Mouse (Mus musculus) urinary bladder, postnatal 4 days (tissue): ENCODE results near the gene B3gnt2.

Source experiments
- DNase-seq, 2 experiments: peaks; one replicate each; pipeline ENCODE4 v3.0.0; 2021 to 2022; ENCODE audit warnings: low spot score in 2 of 2

B3gnt2 gene

DNA sequence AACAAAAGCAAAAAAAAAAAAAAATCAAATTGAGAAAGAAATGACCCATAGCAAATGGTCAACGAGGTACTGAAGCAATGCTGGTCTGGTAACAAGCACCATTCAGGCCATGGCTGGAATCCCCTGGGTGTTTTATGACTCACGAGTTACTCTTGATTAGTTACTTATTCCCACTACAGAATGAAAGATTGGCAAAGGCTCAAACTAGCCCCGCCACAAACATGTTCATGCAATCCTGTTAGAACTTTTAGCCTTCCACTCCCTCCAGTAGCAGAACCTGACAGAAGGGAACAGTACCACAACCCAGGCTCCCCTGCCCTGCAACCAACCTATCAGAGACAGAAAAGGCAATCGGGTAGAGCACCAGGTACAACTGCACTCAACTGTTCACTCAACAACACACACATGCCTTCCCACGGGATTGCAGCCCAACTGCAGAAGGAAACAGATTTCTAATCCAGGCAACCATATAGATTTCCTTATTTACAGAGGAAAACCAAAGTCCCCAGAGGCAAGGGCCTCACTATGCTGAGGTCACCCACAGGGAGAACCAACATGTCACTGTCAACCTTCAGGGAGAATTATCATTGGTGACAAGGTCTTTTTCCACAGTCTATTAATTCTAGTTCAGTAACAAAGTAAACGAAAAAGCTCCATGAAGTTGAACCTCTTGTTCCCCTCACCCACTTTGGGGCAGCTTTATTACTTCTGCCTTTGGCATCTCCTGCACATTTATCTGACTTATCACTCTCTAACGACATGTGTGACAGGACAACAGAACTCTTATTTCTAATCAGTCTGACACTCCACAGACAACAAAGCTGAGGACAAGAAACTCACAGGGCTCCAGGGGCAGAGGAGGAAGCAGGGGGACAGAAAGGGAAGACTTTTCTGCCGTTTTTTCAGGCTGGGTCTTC is 12.8 kb downstream of the B3gnt2 start:
- DNase-seq: no peak

DNA sequence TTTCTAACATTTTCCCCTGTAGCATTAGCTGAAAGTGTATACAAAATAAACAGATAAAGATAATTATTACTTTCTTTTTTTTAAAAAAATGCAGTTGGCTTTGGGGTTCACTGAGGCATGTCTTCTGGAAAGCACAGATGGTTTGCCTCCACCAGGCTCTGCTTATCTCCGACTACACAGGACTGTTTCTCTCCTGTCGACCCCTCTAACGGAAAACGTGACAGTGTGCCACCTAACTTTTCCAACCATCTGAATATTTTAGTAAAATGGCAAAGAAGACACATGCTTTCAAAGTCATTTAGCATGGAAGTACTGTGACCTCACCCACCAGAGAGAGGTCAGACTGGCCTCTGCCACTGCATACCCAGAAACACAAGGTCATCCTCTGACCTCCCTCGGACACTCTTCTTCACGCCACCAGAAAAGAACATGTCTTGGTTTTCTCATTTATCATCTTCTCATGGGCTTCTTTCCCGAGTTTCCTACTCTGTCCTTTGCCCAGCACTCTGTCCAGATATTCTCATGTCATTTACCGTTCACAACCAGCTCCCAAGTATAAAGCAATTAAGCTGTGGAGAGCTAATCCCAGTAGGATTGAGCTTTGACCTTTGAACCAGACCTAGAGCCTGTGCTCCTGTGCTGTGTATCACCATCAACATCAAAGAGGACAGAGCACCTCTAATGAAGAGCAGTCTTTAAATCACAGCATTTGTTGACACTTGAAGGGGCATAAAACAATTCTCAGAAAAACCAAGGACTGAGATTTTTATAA is 13.6 kb downstream of the B3gnt2 start:
- no peak for DNase-seq

DNA sequence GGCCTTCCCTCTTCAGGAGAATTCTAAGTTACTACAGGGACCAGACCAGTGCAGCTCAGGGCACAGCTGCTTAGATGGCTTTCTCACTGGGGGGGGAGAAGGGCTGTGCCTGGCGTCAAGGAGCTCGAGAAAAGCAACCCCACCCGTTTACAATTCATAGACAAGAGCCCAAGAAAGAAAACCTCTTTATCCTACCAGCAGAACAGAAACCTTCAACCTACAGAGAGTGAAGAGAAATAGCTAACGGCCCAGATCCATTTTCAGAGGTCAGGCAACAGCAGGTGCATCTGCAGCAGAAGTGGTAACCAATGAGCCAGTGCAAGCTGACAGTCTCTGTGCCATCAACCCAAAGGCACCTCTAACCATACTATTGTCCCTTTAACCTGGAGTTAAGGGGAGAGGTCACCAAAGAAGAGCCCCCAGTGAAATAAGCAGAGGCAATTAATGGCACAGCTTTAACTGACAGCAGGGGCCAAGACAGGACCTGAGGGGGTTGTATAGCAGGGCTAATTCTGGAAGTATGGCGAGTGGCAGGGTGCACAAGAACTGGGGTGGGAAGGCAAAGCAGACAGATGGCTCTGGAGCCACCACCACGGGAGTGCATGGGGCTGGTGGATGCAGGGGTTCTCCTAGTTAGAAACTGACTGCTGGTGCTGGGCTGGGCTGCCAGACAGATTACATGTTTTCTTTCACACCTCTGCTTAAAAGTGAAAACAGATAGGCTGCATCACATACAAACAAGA is 14.5 kb downstream of the B3gnt2 start:
- no peak for DNase-seq

DNA sequence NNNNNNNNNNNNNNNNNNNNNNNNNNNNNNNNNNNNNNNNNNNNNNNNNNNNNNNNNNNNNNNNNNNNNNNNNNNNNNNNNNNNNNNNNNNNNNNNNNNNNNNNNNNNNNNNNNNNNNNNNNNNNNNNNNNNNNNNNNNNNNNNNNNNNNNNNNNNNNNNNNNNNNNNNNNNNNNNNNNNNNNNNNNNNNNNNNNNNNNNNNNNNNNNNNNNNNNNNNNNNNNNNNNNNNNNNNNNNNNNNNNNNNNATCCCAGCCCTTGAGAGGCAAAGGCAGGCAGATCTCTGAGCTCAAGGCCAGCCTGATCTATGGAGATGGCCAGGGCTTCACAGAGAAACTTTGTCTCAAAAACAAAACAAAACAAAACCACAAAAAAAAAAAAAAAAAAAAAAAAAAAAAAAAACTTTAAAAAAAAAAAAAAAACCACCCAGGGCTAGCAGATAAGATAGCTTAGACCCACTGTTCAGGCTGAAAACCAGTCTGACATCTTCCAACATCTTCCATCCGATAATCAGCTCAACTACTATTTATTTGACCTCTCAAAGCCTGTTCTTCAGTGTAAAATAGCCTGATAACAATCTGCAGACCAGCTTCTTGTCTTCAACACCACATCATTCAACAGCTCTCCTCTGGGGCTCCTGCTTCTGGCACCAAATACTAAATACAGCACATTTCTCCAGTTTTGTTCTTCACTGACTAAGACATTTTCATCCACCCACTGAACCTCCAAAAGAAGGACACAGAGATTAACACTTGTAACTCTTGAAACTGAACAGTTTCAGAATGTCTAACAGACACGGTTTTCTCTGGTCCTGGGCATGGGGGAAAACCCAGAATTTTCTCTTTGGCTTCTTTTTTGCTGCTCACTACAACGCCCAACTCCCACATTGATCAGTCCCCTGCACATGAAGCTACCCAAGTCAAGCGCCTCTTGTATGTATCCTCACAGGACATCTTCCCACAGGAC is 15.7 kb downstream of the B3gnt2 start:
- no peak for DNase-seq

DNA sequence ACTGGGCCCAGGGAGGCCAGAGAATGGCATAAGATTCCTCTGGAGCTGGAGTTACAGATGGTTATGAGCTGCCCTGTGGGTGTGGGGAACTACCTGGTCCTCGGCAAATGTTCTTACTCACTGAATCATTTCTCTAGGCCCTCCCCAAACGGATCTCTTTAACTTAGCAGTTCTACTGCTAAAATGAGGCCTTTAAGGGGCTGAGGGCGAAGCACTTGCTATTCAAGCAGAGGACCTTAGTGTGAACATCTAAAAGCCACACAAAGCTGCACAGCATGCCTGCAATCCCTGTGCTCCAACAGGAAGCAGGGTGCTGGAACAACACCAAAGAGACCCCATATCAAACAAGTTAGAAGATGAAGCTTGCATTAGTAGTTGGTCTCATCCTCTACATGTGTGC is 21.3 kb downstream of the B3gnt2 start:
- no peak for DNase-seq

DNA sequence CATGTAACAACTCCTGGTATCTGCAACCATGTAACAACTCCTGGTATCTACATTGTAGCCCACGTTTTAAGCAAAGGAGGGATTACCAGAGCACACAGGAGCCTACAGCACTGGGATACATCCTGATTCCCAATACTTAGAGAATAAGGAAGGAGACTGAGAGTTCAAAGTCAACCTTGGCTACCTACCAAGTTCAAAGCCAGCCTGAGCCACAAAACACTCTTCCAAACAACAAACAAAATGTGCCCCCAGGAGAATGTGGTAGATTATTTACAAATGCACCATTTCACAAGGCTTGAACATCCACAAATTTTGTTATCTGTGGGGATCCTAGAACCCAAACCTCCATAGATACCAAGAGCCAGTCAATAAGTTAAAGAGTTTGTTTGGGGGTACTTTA is 22.4 kb downstream of the B3gnt2 start:
- DNase-seq: no peak

DNA sequence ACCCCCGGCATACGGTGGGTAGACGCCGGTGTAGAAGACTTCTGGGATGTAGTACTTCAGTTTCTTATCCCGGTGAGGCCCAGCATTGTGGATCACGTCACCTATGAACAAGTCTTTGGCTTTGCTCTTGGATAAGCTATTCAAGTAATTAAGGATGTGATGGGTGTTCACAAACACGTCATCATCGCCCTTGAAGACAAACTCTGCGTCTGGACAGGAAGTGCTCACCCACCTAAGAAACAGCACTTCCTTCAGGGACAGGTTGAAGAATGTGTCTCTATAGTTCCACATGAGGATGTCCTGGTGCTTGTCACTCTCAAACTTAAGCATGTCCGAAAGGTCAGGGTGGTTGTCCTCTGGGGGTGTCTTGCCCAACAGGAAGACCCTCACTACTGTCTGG is 24.5 kb downstream of the B3gnt2 start:
- DNase-seq: no peak

DNA sequence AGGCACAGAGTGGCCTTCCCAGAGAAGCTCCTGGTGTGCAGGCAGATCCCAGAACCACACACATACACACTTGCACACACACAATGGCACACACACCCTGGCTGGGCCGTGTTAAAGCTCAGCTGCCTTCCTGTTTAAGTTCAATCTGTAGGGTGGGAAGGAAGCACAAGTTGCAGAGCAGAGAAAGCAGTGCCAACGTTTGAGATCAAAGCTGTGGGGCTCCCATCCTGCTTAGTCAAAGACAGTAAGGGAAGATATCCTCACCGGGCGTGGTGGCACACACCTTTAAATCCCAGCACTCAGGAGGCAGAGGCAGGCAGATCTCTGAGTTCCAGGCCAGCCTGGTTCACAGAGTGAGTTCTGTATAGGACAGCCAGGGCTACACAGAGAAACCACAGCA is 28.2 kb downstream of the B3gnt2 start:
- DNase-seq: no peak

DNA sequence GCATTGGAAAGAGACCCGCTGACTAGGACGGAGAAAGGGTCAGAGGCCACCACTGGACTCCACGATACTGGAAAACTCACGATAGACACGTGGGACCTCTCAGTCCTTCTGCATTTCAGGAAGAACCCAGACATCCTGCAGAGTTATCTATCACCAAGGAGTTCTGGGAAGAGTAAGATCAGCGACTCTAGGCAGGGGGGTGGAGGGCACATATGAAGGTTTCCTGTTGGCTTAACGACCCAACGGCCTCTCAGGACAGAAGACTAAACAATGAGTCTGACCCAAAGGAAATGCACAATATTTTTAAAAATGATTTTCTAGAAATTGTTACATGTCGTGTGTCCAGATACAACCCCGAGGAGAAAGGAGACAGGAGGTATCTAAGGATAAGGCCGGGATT is 28.8 kb downstream of the B3gnt2 start:
- no peak for DNase-seq

DNA sequence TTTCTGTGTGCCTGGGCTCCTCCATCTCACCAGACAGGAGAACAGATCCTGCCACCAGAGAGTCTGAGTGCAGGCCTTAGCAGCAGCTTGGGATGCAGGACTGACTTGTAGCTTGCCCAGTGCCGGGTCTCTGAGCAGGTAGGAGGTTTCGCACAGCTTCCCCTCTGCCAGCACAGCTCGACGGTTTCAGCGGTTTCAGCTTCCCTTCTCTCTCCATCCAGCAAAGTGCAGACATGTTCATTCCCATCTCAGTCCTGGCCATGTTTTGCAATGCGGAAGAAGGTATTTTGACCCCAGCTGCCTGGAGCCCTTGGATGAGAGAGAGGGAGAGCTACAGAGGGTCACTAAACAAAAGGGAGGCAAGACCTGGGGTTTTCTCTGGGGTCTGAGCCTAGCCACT is 30.1 kb downstream of the B3gnt2 start:
- DNase-seq: no peak

DNA sequence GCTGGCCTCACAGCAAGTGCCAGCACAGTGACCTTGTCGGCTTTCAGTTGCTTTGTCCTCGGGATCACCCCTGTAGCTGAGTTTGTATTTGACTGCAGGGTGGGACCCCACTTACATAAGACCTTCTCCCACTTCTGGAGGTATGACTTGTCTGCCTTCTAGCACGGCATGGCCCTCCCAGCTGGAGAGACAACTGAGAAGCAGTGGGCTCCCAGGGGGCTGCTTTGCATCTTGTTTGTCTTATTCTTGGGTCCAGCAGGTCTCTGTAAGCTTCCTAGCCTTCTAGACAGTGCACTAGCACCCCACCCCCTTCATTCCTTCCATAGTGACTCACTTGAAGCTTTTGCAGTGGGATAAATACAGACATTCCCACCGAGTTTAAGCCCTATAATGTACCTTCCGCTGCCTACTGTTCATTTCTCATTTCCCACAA is 30.6 kb downstream of the B3gnt2 start:
- no peak for DNase-seq

DNA sequence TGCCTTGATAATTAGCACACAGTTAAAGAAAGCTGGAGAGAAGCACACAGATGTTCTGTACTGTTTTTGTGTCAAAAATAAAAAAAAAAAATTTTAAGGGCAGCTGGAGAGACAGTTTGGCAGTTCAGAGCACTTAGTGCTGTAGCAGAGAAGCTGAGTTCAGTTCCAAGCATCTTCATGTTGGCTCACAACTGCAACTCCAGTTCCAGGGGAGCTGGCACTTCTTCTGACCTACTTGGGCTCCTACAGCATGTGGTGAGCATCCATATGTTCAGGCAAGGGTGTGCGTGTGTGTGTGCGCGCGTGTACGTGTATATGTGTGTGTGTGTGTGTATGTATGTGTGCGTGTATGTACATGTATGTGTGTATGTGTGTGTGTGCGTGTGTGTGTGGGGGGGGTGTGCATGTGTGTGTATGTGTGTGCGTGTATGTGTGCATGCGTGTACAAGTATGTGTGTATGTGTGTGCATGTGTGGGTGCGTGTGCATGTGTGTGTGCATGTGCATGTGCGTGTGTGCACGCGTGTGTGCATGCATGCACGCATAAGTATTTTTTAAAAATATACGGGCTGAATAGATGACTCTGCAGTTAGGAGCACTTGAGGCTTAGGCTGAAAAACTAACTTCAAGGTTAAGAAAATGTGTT is 31.7 kb downstream of the B3gnt2 start:
- DNase-seq: no peak

DNA sequence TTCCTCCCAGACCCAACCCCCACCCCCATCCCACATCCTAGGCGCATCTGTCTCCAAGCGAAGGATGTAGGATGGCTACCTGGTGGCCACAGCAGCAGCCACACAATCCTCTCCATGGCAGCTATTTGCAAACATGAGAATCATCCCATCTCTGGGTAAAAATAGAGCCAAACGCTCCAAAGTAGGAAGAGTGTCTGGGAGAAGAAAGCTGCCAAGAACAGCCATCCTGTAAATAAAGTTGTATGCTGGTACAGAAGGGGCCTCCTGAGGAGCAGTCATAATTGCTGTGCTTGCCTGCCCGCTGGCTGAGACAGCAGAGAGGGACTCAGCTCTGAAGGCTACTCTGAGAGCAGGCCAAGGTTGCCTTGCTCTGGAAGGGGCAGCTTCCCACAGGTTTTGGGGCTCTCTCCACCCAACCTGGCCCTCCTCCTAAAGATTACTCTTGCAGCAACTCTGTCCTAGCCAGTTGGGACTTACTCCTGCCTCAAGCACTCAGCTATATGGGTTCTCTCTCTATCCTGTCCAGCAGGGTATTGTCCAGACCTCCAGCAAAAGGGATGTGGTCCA is 33.2 kb downstream of the B3gnt2 start:
- DNase-seq: no peak

DNA sequence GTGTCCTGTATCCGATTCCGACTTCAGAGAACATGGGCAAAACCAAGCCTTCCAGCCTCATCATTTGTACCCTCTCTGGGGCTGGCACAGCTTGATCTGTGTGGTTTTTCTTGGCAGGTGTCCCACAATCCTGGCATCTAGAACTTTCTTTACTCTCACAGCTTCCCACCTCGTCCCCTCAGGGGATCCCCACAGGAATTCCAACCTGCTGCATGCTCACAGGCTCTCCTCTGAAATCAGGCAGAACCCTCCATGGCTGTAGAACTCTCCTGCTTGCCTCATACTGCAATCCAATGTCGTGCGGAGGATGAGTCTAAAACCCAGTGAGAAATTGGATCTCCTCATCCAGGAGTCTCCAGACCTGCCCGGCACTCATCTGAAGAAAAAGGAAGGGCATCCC is 34.1 kb downstream of the B3gnt2 start:
- DNase-seq: no peak

DNA sequence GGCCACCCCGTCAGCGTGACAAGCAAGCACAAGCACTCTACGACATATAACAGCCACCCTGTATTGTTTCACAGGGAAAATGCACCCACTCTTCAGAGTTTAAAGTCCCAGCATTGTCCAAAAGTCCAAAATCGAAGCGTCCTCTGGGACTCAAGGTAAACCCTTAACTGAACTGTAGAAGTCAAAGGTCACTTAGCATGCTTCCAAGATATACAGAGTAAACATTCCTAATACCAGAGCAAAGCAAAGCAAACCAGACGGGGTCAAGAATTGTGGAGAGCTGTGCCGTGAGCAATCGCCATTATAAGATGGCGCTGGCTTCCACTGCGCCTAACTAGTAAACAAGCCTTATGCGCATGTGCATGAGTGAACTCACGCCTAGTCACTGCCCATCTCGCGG is 34.7 kb downstream of the B3gnt2 start:
- DNase-seq: no peak

DNA sequence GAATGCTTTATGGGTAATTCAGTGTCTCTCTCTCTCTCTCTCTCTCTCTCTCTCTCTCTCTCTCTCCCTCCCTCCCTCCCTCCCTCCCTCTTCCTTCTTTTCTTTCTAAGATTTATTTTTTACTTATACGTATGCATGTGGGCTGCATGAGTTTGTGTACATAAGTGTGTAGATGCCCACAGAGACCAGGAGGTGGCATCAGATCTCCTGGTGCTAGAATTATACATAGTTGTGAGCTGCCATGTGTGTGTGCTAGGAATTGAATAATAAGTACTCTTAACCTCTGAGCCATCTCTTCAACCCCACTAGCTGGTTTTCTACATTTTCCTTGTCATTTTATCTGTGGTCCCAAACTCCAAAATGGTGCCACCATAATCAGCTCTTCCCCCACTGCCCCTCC is 35.2 kb downstream of the B3gnt2 start:
- no peak for DNase-seq

DNA sequence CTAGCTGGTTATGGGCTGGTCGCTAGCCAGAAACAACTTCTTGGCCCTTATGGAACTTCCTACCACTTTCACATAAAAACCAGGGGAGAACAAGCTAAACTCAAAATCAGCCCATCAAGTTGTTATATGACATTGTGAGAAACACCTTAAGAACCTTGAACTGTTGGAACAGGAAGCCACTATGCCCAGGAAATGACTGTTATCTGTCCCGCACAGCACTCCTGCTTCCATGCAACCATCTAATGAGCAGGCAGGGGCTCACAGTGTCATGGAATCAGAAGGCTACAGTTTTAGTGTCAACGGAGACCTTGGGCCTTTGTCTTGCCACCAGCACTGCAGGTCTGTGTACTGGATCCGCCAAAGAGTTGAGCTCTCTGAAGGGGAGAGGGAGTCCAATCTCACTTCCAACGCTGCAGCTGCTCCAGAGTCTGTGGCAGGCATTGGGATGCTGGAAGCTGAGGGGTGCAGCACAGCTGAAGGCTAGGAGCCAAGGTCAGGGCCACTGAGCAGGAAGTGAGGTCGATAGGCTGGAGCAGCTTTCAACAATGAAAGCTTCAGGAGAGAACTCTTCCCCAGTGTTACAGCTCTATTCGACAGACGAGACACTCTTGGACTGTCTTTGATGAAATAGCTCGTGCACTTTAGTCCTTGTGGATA is 36.6 kb downstream of the B3gnt2 start:
- no peak for DNase-seq

DNA sequence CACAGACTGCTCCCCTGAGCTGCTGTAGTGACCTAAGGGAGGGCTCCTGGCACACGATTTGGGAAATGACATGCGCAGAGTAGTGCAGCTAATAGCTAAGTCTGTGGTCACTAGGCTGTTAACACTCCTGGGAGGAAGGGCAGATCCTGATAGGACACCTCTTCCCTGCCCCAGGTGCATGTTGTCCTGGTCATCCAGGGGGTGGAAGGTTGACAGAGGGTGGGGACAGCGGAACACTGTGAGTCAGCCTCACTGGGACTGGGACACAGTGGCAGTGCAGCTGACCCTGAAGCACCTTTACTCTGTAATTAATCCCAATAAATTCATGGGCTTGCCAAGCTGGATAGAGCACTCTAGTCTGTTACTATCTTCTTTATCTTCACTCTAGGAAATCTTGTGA is 39.5 kb downstream of the B3gnt2 start:
- no peak for DNase-seq

DNA sequence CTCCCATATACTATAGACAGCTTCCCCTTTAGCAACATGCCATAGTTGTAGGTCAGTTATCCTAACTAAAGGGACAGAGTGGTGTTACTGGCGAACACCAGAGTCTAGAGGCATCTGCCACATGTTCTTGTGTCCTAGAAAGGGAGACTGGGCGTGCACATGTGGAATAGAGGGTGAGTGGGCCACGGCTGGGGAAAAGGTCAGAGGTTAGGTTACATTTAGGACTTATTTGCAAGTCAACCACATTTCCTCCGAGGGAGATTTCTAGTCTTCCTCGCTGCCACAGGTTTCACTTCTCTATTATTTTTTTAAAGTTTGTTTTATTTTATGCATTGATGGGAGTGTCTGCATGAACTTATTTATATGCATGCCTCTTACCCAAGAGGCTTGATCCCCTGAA is 42.4 kb downstream of the B3gnt2 start:
- DNase-seq: no peak

DNA sequence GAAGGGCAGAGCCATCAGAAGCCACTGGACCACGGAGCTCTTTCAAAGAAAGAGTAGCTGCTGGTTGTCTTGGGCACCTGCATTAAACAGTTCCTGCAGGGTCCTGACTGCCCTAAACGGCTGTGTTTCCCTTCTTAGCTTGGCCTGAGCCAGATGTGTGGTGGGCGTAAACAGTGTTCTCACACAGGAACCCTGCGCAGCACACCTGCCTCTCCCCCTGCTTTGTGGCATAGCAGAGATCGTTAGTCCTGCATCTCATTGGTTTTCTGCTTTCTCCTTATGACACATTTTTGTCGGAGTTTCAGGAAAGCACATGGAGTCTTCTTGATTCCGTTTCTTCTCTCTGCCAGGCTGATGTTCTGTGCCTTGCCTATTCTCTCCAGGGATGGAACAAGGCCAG is 44.9 kb downstream of the B3gnt2 start:
- no peak for DNase-seq
